Mouse (Mus musculus): Measurements from ENCODE around the gene Pkig.
A peak's percentile ranks its signal among the peaks of the same experiment; 100 is the strongest.
"Not testable (repeated sequence)": the region's sequence is repeated elsewhere in the genome, so short reads cannot be mapped to it uniquely, and the experiment has no call there.

The Pkig gene

DNA sequence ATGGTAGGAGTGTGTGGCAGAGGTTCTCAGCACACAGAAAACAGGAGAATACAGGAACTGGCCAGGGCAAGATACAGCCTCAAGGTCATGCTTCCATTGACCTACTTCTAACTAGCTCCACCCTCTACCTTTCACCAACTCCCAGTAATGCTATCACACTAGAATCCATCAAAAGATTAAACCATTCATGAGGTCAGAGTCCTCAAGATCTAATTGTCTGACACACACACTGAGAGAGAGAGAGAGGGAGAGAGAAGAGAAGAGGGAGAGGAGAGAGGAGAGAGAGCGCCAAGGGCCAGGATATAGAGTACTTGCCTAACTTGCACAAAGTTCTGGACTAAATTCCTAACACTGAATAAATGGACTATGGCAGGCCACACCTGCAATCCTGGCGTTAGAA, 24.2 kb downstream of the Pkig start:
- no peak for DNase-seq (ENCODE audit: low spot score in 2 of 2)

GRCm38 (mm10) chr2:163685287-163685686, 27.1 kb downstream of the Pkig start:
- no peak for DNase-seq (ENCODE audit: low spot score in 2 of 2)

DNA sequence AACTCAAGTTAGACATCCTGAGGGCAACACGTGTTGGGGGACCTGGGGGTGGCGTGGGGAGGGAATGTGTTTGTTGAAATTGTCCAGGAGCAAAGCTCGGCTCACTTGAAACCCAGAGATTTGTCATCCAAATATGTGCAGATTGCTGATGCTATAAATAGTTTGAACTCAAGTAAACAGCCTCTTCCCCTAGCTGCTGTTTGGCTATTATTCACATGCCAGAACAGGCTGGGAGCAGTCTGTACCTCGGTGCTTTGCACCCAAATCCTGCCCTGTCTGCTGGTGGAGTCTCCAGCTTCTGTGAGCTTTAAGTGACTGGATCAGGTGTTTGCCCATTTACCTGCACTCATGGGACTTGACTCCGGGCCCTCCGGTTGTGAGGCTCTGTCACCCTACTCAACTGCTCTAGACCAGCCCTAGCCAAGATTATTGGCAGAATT, 27.6 kb downstream of the Pkig start:
- peak; percentile 31 to 33 for DNase-seq (ENCODE audit: low spot score in 2 of 2)

DNA sequence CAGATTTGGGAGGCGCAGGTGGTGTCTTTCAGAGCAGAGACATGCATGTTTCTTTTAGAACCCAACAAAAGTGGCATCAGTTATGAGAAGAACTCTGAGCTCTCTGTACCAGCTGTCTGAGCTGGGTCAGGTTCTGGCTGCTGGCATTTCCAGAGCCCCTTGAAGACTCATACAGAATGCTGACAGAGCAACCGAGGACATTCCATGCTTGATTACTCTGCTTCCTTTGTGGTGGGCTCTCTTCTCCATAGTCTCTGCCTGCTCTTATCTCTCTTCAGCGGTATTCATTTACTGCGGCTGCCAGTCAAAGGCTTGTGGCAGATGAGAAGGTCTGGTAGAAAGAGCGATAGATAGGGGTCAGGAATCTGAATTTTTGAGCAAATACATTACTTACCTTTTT, 28.0 kb downstream of the Pkig start:
- no peak for DNase-seq (ENCODE audit: low spot score in 2 of 2)

- no peak for DNase-seq (ENCODE audit: low spot score in 2 of 2)
Observed at GRCm38 (mm10) chr2:163686886-163687285, 28.7 kb downstream of the Pkig start.

DNA sequence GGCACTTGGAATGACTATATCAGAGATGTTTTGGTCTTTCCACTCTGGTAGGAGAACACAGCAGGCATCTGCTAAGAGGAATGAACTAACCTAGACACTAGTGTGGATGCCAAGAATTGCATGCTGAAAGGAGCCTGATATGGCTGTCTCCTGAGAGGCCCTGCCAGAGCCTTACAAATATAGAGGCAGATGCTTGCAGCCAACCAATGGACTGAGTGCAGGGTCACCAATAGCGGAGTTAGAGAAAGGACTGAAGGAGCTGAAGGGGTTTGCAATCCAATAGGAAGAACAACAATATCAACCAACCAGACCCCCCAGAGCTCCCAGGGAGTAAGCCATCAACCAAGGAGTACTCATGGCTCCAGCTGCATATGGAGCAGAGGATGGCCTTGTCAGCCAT, 30.2 kb downstream of the Pkig start:
- DNase-seq (ENCODE audit: low spot score in 2 of 2), result not testable (repeated sequence)

- no peak for DNase-seq (ENCODE audit: low spot score in 2 of 2)
Observed at GRCm38 (mm10) chr2:163689771-163690170, 31.6 kb downstream of the Pkig start.

DNA sequence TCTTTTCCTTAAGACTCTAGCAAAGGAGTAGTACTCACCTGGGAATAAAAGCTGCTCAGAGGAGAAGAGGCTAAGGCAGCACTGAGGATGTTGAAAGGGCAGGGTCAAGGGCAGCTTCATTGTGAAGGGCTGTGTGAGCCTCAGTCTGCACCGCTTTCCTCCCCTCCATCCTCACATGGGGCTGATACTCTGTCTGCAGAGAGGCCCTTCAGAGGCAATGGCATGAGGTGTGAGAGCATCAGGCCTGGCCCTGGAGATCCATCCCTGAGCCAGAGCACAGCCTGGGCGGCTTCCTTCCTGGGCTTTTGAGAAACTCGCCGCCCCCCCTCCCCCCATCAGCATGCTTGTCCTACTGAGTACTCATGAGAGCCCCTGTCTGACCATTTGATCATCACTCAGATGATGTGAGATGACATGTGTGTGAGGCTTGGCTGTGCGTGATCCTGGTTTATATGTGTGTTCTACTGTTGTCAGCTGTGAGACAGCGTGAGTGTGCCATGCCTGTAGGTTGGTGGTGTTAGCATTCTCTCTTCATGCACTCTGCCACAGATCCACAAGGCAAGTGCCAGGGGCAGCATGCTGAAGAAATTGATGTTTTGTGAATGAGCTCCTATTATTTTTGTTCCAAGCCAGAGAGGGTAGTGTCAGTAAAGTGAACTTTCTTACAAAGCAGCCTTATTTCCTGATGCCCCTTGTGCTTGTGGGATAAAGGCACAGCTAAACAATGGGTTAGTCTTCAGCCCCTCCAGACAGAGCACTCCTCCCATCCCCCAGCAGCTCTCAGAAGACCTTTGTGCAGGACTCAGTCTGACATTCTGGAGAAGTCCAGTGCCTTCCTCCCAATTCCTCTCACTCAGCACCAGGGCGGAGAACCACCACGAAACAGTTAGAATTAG, 32.5 kb downstream of the Pkig start:
- DNase-seq (ENCODE audit: low spot score in 2 of 2), result no peak

GRCm38 (mm10) chr2:163691846-163692605, 33.8 kb downstream of the Pkig start:
- DNase-seq (ENCODE audit: low spot score in 2 of 2), result no peak

DNA sequence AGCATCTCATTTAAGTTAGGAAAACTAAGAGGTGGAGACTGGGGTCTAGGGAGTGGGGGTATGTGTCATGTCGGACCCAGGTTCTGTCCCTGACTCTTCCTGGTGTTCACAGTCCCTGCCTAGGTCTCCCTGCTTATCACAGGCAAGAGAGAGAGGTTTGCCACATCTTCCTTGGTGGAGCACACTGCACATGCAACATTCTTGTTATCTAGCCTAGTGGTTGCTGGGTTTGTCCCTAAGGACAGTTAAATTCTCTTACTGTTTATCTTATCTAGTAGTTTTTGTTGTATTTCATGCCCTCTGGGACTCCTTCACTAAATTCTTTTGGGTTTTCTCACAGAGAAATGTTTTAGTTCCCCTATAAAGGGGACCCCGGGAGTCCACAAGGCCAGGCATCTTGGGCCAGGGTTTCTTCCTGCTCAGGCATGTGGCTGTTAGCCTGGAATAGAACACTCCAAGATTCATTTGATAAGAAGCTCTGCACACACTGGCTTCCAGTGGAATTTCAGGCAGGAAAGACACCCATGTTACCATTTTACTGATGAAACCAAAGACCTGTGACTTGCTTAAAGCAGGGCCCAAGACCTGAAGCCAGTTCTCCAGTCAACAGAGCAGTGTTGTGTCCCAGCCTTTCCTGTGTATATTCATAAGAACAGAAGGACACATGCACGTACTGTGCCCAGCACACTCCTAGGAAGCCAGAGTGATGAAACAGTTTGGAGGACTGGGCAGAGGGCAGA, 34.9 kb downstream of the Pkig start:
- DNase-seq (ENCODE audit: low spot score in 2 of 2), result no peak

DNA sequence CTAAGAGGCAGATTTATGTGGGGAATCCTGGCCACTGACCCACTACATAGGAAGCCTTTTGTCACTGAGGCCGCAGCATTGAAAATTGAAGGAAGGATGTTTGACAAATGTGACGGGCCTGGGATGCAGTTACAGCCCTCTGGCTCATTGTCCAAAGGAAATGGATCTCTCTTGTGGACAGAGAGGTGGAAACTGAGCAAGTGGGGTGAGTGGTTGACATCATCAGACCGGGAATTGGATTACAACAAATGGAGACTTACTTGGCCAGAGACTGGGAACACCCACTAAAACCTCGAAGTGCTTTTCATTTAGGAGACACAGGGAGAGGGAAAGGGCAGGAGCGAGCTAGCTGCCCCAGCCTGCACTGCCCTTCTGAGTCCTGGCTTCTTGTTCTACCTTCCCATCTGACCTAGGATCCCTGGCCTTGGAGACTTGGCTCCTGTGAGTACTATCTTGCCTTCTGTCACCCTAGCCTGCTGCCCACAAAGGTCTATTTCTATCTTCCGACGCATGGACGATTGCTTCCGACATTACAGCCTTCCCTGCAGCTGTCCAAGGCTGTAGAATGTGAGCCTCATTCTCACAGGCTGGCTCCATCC, 35.6 kb downstream of the Pkig start:
- DNase-seq (ENCODE audit: low spot score in 2 of 2), result no peak

- no peak for DNase-seq (ENCODE audit: low spot score in 2 of 2)
Observed at GRCm38 (mm10) chr2:163696763-163697162, 38.6 kb downstream of the Pkig start.

- no peak for DNase-seq (ENCODE audit: low spot score in 2 of 2)
Observed at GRCm38 (mm10) chr2:163697764-163698480, 39.7 kb downstream of the Pkig start.

GRCm38 (mm10) chr2:163699078-163699780, 41.0 kb downstream of the Pkig start:
- DNase-seq (ENCODE audit: low spot score in 2 of 2), result no peak

DNA sequence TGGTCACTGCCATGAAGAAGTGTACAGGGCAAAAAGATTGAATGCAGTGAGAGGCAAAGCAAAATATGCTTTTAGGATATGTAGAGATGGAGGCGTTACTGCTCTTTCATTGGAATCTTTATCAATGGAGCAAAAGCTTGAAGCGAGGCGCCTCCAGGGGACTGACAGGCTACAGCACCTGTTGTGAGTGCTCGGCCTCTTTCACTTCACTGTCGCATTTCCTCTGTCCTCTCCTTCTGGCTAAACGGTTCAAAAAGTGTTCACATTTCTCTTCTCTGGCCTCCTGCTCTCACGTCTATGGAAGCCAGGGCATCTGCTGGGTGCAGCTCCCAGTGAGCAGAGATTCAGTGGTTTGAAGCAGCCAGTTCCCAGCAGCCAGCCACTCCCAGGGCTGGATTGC, 44.2 kb downstream of the Pkig start:
- DNase-seq (ENCODE audit: low spot score in 2 of 2), result no peak

DNA sequence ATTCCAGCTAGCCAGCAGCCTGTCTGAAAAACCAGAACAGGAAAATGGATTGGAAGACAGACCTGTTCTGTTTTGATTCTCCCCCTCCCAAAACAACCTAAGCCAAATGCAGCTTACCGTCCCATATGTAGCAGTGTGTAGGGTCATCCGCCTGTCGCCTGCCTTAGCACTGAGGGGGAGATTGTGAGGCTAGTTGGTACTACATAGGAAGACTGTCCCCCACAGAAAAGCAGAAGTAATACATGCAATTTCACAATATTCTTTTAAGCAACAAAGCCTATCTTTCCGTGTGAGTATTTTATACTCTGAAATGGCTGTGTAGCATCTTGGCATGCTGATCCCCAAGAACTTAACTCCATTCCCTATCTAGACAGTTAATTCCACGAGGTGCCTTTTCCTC, 44.7 kb downstream of the Pkig start:
- DNase-seq (ENCODE audit: low spot score in 2 of 2), result no peak

- no peak for DNase-seq (ENCODE audit: low spot score in 2 of 2)
Observed at GRCm38 (mm10) chr2:163703599-163704260, 45.5 kb downstream of the Pkig start.

- no peak for DNase-seq (ENCODE audit: low spot score in 2 of 2)
Observed at GRCm38 (mm10) chr2:163708321-163708720, 50.1 kb downstream of the Pkig start.

DNA sequence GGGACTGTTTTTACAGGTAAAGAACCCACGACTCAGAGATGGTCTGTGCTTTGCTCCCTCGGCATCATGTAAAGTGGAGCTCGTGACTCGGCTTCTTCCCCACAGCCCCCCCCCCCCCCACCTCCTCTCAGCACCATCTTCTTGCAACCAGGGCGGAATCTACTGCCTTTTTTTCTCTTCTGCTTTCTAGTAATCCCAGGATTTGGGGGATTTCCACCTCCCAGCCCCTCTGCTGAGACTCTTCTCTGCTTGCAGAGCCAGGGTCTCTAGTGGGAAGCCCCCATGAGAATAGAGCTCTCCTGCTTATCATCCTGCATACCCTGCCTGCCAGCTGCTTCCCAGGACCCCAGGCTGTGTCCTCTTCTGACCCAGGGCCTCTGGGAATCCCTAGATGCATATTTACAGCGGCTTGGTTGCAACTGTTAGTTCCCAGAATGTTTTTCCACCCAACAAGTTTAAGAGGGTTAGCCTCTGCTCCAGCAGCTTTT, 50.6 kb downstream of the Pkig start:
- DNase-seq (ENCODE audit: low spot score in 2 of 2), result no peak

- DNase-seq (ENCODE audit: low spot score in 2 of 2), result no peak
Observed at GRCm38 (mm10) chr2:163710000-163710399, 51.8 kb downstream of the Pkig start.
